Mouse (Mus musculus): ENCODE data around the gene Mpi.

Mpi gene

DNA sequence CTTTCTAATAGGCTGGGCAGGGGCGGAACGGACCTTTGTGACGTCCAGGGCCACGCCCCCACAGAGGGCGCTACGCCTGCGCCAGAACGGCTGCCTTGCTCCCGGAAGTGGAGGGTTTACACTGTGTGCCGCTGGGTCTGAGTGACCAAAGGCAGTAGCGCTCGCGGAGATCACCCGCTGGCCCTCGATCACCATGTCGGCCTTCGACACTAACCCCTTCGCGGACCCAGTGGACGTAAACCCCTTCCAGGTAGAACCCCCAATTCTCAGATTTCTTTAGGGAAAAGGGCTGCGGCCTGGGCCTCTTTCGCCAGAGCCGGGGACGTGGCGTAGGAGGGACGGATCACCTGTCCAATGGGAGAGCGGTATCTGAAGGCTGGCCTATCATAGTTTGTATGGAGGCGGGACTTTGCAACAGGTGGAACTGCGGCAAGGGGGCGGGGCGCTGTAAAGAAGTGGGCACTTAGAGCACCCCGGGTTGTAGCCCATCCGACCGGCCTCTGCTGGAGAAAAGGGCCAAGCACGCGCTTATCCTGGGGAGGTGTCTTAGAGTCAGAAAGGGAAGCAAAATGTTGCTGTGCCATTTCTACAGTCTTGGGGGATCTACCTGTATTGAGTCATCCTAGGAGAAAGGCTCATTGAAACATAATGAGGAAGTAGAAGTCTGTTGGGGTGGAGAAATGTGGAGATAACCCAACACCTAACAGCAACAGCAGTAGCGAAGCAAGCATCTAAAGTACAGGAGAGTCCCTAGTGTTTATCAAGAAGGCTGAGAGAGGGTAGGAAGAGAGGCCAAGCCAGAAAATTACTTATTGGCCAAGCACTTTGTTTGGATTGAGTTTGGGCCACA is 8.5 kb upstream of the Mpi start, which contains the start of gene Scamp2:
TSS of gene Scamp2 (plus strand) at position 83 of the 850 bp plus-strand sequence.
- peak; percentile 95 to 96 for DNase-seq

DNA sequence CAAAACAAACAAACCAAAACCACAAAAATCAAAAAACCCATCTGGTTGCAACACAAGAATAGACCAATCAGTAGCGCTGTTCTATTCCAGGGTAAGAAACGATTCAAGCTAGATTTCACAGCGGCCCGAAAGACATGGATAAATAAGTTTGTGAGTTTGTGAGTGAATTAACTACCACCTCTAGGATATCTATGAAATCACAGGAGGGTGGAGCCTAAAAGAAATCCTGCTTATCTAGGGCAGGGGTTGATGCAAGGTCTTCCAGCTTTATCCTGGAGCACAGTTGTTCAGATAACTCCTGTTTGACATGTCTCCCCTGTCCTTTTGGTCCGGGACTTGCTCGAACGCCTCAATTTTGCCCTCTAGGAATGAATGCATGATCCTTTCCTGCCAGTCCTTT is 7.7 kb upstream of the Mpi start:
- no peak for DNase-seq

DNA sequence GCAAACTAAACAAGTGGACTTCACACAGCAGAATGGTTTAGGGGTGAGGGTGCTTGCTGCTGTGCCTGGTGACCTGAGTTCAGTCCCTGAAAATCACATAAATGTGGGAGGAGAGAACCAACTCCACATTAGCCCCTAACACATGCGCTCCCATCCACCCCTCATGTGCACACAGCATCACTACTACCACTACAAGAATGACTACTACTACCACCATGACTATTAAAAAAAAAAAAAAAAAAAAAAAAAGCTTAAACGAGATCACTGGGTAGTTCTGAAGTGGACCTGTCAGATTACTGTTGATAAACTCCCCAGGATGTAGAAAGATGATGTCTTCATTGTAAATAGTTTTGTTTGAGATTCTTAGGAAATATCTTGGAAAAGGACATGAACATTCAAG is 7.0 kb upstream of the Mpi start:
- no peak for DNase-seq

DNA sequence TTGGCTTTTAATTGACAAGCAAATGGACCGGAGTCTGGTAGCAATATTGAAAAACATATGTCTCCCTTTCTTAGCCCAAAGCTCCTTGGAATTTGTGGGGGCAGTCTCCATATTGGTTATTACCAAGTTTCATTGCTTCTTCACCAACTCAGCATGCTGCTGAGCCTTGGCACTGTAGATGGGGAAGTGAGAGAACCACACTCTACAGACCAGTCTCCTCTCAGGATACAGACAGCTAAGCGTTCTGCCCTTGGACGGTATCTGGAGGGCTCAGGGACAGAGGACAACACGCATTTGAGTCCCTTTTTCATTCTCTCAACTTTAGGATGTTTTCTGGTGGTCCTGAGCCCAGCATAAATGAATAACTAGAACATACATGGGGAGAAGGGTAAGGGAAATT is 6.1 kb upstream of the Mpi start:
- DNase-seq: no peak

DNA sequence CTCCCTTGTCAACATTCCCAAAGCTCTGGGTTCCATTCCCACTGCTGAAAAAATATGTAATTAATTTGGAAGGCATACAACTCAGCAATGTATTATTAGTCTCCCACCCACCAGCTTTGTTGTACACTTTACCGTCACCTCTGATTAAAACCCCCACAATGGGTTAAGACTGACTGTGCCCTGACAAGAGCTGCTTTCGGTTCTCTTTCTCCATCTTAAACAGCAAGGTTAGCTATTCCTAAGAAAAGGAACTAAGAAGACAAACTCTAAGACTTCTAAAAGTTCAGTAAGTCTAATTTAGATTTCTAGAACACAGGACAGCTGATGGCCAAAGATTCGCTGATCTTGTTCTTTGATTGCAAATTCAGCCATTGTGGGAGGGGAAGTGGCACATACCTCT is 4.7 kb upstream of the Mpi start:
- no peak for DNase-seq

DNA sequence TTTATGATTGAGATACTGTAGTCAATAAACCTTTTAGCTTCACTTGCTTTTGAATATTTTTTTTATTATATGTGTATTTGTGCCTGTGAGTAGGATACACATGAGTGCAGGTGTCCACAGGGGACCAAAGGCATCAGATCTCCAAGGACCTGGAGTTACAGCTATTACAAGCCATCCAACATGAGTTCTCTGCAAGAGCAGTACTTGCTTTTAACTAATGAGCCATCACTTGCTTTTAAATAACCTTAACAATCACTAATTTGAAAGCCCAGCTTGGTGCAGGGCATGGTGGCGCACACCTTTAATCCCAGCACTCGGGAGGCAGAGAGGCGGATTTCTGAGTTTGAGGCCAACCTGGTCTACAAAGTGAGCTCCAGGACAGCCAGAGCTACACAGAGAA is 2.2 kb upstream of the Mpi start:
- no peak for DNase-seq

DNA sequence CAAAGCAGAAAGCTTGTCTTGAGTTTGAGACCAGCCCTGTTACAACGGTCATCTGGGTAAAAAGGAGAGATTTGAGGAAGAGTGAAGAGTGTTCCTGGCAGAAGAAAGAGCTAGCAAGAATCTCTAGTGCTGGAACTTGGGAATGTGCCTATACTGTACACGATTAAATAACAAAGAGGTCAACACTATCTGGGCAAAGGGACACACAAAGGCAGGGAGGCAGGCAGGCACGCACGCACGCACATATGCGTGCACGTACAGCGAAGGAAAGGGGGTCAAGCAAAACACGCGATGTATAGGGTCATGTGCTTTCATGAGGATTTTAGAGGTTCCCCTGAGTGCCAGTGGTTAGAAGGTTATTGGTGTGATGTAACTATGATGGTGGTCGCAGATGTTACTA is 556 bp upstream of the Mpi start:
- no peak for DNase-seq

DNA sequence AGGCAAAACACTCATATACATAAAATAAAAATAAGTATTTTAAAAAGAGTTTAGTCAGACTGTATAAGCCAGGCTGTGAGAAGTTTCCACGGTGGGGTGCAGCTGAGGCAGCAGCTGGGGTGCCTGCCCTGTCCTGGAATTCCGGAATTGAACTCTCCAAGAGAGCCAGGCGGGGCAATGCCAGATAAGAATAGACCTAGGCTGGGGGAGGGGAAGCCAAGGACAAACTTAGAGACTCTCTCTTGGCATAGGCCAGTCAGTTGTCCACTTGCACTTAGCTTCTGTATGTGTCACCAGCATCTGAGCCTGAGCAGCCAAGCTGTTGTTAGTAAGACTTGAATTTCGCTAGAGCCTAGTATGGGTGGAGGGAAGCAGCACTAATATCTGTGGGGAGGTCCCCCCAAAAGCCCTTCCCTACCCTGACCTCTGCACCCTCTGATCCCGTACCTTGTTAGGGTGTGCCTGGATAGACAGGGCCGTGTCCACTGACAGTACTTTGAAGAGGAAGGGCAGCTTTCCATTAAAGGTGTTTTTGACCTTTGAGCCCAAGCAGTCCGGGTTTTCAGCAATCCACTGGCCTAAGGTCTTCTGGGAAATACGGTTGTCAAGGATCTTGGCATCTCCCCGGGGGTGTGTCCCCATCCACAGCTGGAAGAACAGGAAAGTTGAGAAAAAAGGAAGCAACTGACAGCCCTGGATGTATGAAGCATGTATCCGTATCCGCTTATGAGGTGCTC is 2.3 kb downstream of the Mpi start:
- peak; percentile 64 to 78 for DNase-seq

DNA sequence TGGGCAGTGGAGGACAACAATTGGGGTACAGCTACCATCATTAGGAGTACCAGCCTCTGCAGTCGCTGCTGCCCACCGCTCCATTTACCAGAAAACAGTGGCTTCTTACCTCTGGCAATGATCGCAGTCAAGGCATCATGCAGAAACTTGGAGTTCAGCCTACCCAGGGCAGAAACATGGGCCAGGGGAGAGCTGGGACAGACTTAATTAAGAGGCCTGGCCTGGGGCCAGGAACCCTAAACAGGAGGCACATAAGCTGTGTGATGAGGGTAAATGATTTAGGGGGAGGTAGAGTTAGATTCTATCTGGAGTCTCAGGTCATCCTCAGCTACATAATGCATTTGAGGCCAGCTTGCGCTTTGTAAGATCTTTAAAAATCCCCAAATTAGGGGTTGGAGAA is 3.4 kb downstream of the Mpi start:
- DNase-seq: no peak

DNA sequence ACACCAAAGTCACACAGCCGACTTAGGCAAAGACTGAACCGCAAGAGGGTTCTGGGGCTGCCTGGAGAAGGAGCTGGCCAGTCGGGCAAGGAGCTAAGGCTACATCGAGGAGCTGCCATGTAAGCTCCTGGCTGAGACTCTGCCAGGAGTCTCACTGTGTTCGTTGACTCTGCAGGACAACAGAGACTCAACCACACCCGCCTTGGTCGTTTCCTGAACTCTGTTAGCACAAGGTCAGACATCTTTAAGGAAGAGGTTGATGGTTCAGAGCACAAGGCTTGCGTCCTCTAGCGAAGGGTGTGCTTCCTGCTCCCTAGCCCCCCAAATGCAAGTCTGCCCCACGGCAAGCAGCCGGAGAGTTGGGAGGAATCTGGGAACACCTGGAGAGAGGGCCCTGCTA is 4.7 kb downstream of the Mpi start:
- peak in 1 of 2 experiments; percentile 22 for DNase-seq

DNA sequence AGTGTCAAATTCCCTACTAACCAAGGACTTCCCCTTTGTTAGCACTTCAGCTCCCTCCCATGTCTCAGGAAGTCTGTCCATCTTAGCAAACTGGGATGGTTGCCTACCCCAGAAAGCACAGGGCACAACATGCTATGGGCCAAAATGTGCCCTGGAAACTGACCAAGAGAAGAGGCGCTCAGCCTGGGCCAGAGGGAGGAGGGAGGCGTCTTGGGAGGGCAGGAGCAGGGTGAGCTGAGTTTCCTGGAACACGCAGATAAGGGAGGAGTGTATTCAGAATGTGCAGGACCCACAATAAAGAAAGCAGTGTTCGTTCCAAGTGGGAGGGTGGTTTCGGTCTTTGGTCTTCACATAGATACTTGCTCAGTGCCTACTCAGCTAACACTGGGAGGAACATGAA is 5.3 kb downstream of the Mpi start:
- DNase-seq: peak in 1 of 2 experiments; percentile 42

DNA sequence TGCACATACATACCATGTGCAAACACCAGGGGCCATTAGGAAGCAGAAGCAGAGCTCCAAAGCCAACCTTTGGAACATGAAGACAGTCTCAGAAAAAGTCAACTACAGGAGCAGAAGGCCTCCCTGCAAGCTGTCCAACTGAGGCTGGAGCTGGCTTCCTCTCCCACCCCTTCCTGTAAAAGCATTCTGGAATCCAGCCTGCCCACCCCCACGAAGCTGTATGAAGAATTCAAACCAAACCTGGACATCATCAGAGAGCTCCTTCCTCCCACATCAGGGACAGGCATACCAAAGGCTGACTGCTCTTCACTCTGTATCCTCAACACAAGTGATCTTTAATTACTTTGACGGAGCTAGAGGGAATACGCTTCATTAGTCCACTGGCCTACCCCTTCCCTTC is 8.6 kb downstream of the Mpi start:
- DNase-seq: peak in 1 of 2 experiments; percentile 17

DNA sequence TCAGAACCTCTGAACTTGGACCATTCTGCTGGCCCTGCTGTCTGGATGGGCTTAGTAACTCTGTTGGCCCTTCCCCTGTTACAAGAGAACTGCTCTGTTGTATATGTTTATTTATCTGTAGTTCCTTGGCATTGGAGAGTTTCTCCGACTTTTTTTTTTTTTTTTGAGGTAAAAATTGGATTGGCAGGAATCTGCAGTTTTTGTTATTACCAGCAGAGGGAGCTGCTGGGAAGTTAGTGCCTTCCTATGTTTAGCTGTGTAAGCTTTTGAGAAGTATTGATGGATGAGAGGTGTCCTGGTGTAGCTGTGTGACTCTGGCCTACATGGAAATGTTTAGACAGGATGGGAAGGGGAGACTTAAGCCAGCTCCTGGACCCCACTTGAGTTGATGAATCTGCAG is 11.3 kb downstream of the Mpi start:
- DNase-seq: peak in 1 of 2 experiments; percentile 67

DNA sequence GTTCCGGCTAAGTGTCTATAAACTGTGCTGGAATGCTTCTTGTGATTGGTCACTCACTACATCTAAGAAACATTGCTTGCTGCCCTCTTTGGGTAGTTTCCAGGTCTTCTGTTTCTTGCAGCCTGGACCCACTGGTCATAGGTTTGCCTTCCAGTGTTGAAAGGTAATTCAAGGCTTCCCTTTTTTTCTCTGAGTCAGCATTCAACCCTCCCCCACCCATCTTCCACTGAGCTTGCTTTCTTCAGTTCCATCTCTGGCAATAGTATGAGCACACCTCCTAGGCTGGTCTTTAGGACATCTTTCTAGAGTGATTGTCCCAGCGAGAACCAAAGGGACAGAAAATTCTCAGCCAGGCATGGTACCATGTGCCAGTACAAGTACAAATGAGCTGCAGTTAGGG is 13.0 kb downstream of the Mpi start:
- peak in 1 of 2 experiments; percentile 38 for DNase-seq

DNA sequence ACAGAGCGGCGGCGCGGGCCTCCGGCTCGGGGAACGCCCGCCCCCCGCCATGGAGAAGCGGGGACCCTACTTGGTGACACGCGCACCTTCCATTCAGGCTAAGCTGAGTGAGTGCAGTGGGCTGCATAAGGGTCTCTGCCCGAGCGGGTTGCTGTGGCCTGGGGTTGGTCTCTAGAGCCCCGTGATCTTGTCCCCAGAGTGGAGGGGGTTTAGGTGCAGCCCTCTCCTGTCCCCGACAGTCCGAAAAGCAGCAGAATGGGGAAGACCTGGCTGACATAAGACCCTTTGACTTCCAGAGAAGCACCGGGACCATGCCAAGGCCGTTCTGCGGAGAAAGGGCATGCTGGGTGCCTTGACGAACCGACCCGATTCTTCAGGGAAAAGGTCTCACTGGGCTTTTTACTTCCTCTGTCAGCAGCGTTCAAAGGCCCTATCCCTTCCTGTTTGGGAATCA is 14.8 kb downstream of the Mpi start:
- DNase-seq: peak in 1 of 2 experiments; percentile 49

DNA sequence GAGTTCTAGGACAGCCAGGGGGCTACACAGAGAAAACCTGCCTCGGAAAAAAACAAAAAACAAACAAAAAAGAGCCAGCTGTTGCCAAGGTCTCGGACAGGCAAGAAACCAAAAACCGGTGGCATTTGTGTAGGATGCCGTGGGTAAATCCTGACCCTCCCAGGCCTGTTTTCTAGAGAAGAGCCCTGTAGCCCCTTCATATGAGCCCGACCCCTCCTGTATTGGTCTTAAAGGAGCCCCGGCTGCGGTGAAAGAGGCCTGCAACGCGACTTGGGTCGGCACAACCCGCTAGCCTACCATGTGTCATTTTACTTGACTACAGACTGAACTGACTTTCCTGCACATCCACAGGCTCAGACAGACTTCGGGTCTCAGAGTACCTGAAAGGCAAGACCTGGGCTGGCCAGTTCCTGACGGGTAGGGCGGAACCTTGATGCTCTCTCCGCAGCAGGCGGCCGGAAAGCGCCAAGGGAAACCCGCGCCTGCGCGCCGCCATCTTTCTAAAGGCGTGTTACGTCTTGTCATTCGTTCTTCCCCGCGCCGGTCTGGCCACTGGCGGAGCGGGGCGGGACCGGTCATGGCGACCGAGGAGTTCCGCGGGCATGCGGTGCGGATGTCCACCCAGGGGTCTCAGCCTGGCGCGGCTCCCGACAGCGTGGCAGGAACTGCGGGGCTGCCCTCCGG is 15.4 kb downstream of the Mpi start, which contains the start of gene Fam219b:
TSS of gene Fam219b (plus strand) at position 485 of the 684 bp plus-strand sequence.
- DNase-seq: peak; percentile 93 to 95

DNA sequence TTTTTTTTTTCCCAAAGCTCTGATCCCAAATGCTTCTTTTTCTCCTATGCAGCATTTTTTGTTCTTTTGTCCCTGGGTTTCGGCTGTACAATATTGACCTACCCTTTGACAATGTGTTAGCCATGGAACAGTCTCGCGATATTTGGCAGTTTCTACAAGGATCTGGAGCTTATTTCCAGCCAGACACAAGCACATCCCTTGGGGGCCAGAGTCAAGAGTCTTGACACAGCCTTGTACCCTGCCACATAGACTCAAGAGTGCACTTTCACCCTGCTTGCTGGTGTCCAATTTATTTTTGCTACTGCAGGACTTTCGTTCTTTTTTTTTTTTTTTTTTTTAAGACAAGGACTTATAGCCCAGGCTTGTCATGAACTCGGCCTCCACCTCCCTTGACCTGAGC is 16.2 kb downstream of the Mpi start:
- DNase-seq: peak in 1 of 2 experiments; percentile 38

DNA sequence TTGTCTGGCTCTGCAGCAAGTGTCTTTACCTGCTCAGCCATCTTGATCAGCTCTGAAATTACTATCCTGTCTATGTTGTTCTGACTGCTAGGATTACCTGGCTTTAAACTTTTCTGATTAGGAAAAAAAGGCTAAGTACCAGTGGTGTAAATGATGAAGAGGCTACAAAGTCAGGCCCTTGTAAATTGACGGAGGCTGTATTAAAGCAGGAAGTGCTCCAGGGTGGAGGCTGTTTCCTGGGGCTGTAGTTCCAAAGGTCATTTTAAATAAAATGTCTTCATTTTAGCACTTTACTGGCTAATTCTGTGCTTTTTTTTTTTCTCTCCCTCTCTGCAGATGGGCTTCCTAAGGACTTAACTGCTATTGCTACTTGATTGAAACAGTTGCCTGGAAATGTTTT is 20.6 kb downstream of the Mpi start:
- DNase-seq: no peak

DNA sequence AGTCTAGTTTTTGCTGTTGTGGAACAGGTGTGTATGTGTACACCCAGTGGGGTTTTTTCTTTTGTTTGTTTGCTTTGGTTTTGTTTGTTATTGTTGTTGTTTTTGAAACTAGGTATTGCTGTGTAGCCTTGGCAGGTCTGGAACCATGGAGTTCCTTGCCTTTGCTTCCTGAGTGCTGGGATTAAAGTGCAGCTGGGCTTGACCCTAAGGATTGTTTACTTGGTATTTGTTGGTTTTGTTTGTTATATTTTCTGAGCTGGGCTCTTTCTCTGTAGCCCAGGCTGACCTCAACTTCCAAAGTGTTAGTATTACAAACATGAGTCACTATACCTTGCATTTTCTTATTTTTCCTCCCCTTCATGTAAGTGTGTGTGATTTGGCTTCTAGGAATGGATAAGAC is 26.1 kb downstream of the Mpi start:
- no peak for DNase-seq

DNA sequence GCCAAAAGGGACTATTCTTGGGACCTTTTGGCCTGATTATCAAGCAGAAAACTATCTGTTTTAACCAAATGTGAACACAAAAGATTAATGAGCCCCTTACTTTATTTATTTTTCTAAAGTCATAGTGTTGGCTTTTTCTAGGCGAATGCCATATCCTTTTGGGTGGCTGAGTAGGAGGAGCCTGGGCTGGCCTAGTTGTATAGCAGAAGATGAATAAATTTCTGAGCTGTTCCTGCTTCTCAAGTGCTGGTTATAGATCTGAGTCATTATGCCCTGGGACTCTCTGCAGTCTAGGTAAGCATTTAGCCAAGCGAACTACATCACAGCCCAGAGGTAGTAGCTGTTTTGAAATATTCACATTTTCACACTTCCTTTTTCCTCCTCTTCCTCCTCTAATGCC is 27.0 kb downstream of the Mpi start:
- DNase-seq: no peak

DNA sequence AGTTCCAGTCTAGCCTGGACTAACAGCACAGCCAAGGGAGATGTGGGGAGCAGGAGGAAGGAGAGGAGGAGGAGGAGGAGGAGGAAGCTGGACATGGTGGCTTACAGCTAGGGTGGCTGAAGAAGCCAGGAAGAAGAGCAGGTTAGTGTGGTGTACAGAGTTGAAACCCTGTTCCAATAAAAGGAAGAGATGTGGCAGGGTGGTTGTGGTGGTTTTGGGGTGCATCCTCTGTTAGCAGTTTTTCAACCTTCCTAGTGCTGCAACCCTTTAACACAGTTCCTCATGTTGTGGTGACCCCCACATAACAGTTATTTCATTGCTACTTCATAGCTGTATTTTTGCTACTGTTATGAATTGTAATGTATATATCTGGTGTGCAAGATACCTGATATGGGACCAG is 28.1 kb downstream of the Mpi start:
- no peak for DNase-seq

DNA sequence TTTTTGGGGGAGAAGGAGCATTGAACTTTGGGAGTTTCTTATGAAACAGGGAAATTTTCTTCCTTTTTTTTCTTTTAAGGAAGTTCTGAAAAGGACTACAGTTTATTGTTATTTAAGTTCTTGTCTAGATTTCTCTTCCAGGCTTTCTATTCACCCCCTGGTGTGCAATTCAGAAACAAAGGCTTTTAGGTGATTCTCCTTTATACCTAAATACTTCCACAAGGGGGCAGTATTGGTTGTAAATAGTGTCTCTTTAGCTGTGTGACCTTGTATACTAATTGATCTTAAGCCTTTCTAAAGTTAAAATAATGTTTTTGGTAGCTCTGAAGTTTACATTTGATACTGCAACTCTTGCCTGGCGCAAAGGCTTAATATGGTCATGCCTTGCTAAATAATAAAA is 28.8 kb downstream of the Mpi start:
- no peak for DNase-seq

DNA sequence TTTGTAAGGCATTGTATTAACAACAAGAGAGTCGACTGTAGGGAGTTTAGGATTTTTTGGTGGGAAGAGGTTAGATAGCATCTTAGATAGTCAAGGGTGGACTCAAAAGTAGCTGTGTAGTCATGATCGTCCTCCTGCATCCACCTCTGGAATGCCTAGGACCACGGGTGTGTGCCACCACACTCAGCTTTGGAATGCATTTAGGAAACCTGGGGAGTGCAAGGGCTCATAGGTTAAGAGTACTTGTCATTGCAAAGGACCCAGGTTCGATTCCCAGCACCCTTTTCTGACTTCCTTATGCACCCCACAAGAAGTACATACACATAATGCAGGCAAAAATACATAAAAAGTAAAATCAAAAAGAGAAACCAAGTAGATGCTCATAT is 29.7 kb downstream of the Mpi start:
- DNase-seq: no peak
